Mouse (Mus musculus): ENCODE results near the gene Arhgap10. TPM values are rescaled to one million over a fixed set of nuclear protein-coding genes. Genes with fewer than 3 reads are reported as not detected.

Arhgap10 gene
- total and polyA plus RNA-seq, 2 experiments from 2014 or later, result 2.3 to 5.4 TPM

DNA sequence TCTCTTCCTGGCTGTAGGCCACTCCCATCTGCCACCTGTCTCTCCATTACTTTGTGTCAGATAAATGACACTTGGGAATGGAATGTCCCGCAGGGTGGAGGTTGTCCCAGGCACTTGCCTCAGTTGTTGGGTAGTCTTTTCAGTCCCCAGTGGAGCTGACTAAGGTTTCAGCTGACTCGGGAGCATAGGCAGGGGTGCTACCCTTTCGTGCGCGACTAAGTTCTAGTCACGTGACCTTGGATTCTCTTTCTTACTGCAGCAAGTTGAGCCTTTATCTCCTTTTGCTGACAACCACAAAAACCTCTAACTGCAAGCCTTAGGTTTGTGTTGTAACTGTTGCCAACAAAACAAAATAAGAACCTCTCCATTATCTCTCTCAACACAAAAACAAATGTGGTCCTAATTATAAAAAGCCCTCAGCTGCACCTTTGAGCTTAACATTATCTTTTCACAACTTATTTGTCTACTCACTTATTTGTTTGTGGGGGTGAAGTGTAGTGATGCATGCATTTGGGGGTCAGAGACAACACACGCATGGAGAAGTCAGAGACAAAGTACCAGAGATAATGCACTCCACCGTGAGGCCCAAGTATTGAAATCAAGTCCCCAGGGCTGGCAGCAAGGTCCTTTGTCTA, 16.7 kb upstream of the Arhgap10 start:
- Histone ChIP-seq H3K4me1 (ENCODE audit: insufficient read depth, low read length) (no peaks in the 10 kb centered on the region), H3K9me3 (ENCODE audit: low read length) (no peaks in the 10 kb centered on the region), H3K4me2 (ENCODE audit: low read depth, low read length, poor library complexity, severe bottlenecking) (no peak overlapping the region), H3K9ac (replicated peaks; ENCODE audit: low read length, poor library complexity, severe bottlenecking) (no peak overlapping the region), H3K27ac (ENCODE audit: low read depth, low read length) (no peak overlapping the region), H3K27me3 (ENCODE audit: insufficient read depth, low read length) (no peaks in the 10 kb centered on the region), H3K4me3 (ENCODE audit: low read depth, low read length) (no peak overlapping the region), H3K36me3 (ENCODE audit: insufficient read depth, low read length) (no peaks in the 10 kb centered on the region)
- no peak for DNase-seq (ENCODE audit: low spot score)
- ATAC-seq (ENCODE audit: low FRiP score), result no peak
- TF ChIP-seq CTCF (IDR thresholded peaks at IDR 0.05), result no peak
- 66% methylated on average over 8 of the region's 8 CpGs for WGBS

DNA sequence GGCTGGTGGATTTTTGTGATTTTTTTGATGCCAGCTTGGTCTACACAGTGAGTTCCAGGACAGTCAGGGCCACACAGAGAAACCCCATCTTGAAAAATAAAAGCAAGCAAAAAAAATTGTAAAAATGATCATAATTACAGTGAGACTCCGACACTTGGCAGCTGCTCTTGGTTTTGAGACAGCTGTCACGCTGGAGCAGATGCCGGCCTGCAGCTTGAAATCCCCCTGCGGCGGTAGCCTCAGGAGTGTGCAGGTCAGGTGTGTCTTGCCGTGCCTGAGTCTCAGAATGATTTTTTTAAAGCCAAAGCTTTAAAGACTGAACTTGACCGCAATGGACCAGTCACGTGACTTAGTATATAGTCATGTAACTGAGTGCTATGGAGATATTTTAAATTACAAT, 8.4 kb upstream of the Arhgap10 start:
- Histone ChIP-seq H3K27me3 (ENCODE audit: insufficient read depth, low read length) (no peaks in the 10 kb centered on the region), H3K36me3 (ENCODE audit: insufficient read depth, low read length) (no peaks in the 10 kb centered on the region), H3K4me3 (ENCODE audit: low read depth, low read length) (no peak overlapping the region), H3K9ac (replicated peaks; ENCODE audit: low read length, poor library complexity, severe bottlenecking) (no peak overlapping the region), H3K4me1 (ENCODE audit: insufficient read depth, low read length) (no peaks in the 10 kb centered on the region), H3K4me2 (ENCODE audit: low read depth, low read length, poor library complexity, severe bottlenecking) (no peak overlapping the region), H3K9me3 (ENCODE audit: low read length) (no peaks in the 10 kb centered on the region), H3K27ac (ENCODE audit: low read depth, low read length) (no peak overlapping the region)
- ATAC-seq (ENCODE audit: low FRiP score) (no peak), DNase-seq (ENCODE audit: low spot score) (no peak)
- no peak for TF ChIP-seq CTCF (IDR thresholded peaks at IDR 0.05)
- WGBS, result 85% methylated on average over 8 of the region's 8 CpGs

DNA sequence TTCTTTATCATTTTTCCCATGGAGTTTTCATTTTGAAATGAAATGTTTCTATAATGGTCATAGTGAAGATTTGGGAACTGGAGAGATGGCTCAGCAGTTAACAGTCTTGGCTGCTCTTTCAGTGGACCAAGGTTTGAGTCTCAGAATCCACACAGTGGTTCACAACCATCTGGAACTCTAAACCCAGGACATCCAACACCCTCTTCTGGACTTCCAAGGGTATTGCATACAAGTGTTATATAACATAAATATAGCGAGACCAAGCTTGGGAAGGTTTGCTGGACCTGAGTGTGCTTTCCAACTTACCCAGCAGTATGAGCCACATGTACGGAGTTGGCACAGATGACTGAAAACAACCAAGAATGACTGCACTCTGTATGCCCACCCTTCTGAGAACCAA, 7.2 kb upstream of the Arhgap10 start:
- no peak for DNase-seq (ENCODE audit: low spot score)
- no peaks in the 10 kb centered on the region for H3K4me1 ChIP-seq (ENCODE audit: insufficient read depth, low read length)
- H3K36me3 ChIP-seq (ENCODE audit: insufficient read depth, low read length), result no peaks in the 10 kb centered on the region
- no peak for ATAC-seq (ENCODE audit: low FRiP score)
- H3K27me3 ChIP-seq (ENCODE audit: insufficient read depth, low read length), result no peaks in the 10 kb centered on the region
- 94% methylated on average over 2 of the region's 2 CpGs for WGBS
- no peak overlapping the region for H3K9ac ChIP-seq (replicated peaks; ENCODE audit: low read length, poor library complexity, severe bottlenecking)
- H3K4me2 ChIP-seq (ENCODE audit: low read depth, low read length, poor library complexity, severe bottlenecking), result no peak overlapping the region
- H3K9me3 ChIP-seq (ENCODE audit: low read length), result no peaks in the 10 kb centered on the region
- 0 out of 2 replicates have a peak, but pooled peaks have one; percentile 7 for TF ChIP-seq CTCF (IDR thresholded peaks at IDR 0.05)
- no peak overlapping the region for H3K27ac ChIP-seq (ENCODE audit: low read depth, low read length)
- no peak overlapping the region for H3K4me3 ChIP-seq (ENCODE audit: low read depth, low read length)

DNA sequence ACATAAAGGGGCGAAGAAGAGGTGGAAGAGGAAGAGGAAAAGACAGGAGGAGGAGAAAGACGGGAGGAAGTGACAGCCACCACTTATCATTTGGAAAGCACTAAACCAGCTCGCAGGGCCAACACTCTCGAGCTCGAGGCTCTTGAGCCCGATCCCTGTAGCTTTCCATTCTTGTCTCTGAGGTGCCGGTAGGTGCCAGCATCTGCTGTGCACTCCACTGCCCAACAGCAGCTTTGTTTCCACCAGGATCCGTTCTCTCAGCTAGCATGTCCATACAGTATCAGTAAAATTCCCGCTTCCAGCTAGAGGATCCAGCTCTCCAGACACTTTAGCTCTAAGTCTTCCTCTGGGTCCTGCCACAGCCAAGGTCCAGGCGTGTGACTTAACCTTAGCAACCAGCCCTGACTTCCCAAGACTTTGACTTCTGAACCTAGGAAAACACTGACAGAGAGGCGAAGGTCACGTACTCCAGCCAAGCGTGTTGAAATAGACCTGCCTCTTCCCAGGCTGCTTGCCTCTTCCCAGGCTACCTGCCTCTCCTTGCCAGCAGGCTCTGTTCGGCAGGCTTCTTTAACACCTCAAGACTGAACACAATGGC, 6.4 kb upstream of the Arhgap10 start:
- H3K36me3 ChIP-seq (ENCODE audit: insufficient read depth, low read length), result no peaks in the 10 kb centered on the region
- no peak overlapping the region for H3K9ac ChIP-seq (replicated peaks; ENCODE audit: low read length, poor library complexity, severe bottlenecking)
- H3K9me3 ChIP-seq (ENCODE audit: low read length), result no peaks in the 10 kb centered on the region
- H3K27ac ChIP-seq (ENCODE audit: low read depth, low read length), result no peak overlapping the region
- H3K27me3 ChIP-seq (ENCODE audit: insufficient read depth, low read length), result no peaks in the 10 kb centered on the region
- no peak overlapping the region for H3K4me3 ChIP-seq (ENCODE audit: low read depth, low read length)
- H3K4me1 ChIP-seq (ENCODE audit: insufficient read depth, low read length), result no peaks in the 10 kb centered on the region
- 79% methylated on average over 14 of the region's 14 CpGs for WGBS
- no peak overlapping the region for H3K4me2 ChIP-seq (ENCODE audit: low read depth, low read length, poor library complexity, severe bottlenecking)
- DNase-seq (ENCODE audit: low spot score), result no peak
- TF ChIP-seq CTCF (IDR thresholded peaks at IDR 0.05), result no peak
- ATAC-seq (ENCODE audit: low FRiP score), result no peak

DNA sequence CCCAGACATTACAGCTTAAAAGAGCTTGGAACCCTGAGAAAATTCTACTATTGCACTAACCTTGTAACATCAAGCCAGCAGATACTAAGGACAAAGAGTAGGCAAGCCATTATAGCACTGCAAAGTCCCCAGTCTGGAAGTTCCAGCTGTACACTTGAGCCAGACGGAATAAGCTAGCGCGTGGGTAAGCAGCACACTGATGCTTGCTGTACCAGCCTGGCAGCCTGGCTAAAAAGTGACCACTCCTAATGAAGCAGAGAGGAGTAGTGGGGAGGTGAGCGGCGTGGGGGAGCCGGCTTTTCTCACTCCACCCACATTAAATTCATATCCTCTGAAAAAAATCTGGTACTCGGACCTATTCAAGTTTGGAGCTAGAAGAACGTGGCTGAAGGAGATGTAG, 5.2 kb upstream of the Arhgap10 start:
- DNase-seq (ENCODE audit: low spot score), result no peak
- no peak overlapping the region for H3K27ac ChIP-seq (ENCODE audit: low read depth, low read length)
- TF ChIP-seq CTCF (IDR thresholded peaks at IDR 0.05), result no peak
- no peak overlapping the region for H3K9ac ChIP-seq (replicated peaks; ENCODE audit: low read length, poor library complexity, severe bottlenecking)
- H3K27me3 ChIP-seq (ENCODE audit: insufficient read depth, low read length), result no peaks in the 10 kb centered on the region
- H3K4me3 ChIP-seq (ENCODE audit: low read depth, low read length), result no peak overlapping the region
- no peaks in the 10 kb centered on the region for H3K4me1 ChIP-seq (ENCODE audit: insufficient read depth, low read length)
- H3K4me2 ChIP-seq (ENCODE audit: low read depth, low read length, poor library complexity, severe bottlenecking), result no peak overlapping the region
- H3K36me3 ChIP-seq (ENCODE audit: insufficient read depth, low read length), result no peaks in the 10 kb centered on the region
- no peak for ATAC-seq (ENCODE audit: low FRiP score)
- H3K9me3 ChIP-seq (ENCODE audit: low read length), result no peaks in the 10 kb centered on the region
- WGBS, result 92% methylated on average over 8 of the region's 8 CpGs

DNA sequence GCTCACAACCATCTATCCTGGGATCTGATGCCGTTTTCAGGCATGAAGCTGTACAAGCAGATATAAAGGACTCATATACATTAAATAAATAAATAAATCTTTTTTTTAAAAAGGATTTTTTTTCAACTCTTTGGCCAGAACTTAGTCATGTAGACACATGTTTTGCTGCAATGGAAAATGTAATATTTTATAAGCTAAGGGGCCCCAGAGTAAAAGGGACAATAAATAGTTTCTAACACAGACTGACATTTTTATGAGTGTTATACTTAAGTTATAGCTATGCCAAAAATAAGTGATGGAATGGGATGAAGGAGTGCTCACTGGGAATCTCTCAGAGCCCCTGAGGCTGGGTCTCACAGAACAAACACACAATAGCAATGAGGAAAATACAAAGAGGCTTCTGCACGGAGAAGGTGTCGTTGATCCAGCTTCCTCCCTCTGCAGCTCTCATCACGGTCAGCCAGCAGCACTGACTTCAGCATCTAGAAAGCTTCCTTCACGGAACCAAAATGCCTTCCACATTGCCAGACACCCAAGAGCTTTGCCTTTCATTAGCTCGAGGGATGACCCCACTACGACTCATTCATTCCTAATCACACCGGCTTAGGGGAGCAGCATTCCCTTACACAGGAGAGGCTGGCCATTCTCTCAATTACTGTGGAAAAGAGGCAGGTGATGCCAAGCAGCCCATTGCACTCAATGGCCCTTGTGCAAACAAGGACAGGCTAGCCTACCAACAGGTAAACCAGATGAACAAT, 3.5 kb upstream of the Arhgap10 start:
- Histone ChIP-seq H3K27me3 (ENCODE audit: insufficient read depth, low read length) (0 out of 2 replicates have a peak, but pooled peaks cover 1% of the 10 kb centered on the region), H3K4me3 (ENCODE audit: low read depth, low read length) (no peak overlapping the region), H3K9me3 (ENCODE audit: low read length) (no peaks in the 10 kb centered on the region), H3K36me3 (ENCODE audit: insufficient read depth, low read length) (no peaks in the 10 kb centered on the region), H3K4me2 (ENCODE audit: low read depth, low read length, poor library complexity, severe bottlenecking) (no peak overlapping the region), H3K27ac (ENCODE audit: low read depth, low read length) (no peak overlapping the region), H3K9ac (replicated peaks; ENCODE audit: low read length, poor library complexity, severe bottlenecking) (no peak overlapping the region), H3K4me1 (ENCODE audit: insufficient read depth, low read length) (no peaks in the 10 kb centered on the region; the same call in 1 of the 2 replicates)
- TF ChIP-seq CTCF (IDR thresholded peaks at IDR 0.05), result no peak
- ATAC-seq (ENCODE audit: low FRiP score), result no peak
- WGBS, result 78% methylated on average over 8 of the region's 8 CpGs
- DNase-seq (ENCODE audit: low spot score), result no peak
